Mouse (Mus musculus) small intestine, adult 2 months (tissue): ENCODE measurements at regions not wholly inside any gene's neighbourhood (a gene's known extent, or its start where the extent isn't known, plus 50 kb on each side); places are given as distances from the start of the nearest gene placed in this dataset.

Experiments
- H3K27ac ChIP-seq: fragments of 200-500 bp; 2 replicates; pipeline ENCODE4 v1.5.1; 2012; ENCODE audit warnings: low read depth, low read length, control low read depth, inconsistent platforms; ENCODE audit not compliant: insufficient read depth
- H3K27me3 ChIP-seq: fragments of 200-500 bp; 2 replicates; pipeline ENCODE4 v1.6.1; 2012; ENCODE audit warnings: mild to moderate bottlenecking, moderate library complexity, low read length, inconsistent platforms; ENCODE audit not compliant: control insufficient read depth, insufficient read depth
- H3K36me3 ChIP-seq: fragments of 200-500 bp; 2 replicates; pipeline ENCODE4 v1.6.1; 2012; ENCODE audit warnings: mild to moderate bottlenecking, low read length, control low read depth, inconsistent platforms; ENCODE audit not compliant: control insufficient read depth, insufficient read depth
- H3K4me1 ChIP-seq: fragments of 200-500 bp; 2 replicates; pipeline ENCODE4 v1.6.1; 2012; ENCODE audit warnings: low read length, inconsistent platforms, mixed read lengths; ENCODE audit not compliant: control insufficient read depth, insufficient read depth, insufficient read length
- H3K4me3 ChIP-seq: fragments of 200-500 bp; 2 replicates; pipeline ENCODE4 v1.5.1; 2012; ENCODE audit warnings: low read depth, mild to moderate bottlenecking, control low read depth, inconsistent platforms, low read length, moderate library complexity
- CTCF ChIP-seq: fragments of 200-500 bp; IDR thresholded peaks from 2 replicates; pipeline ENCODE4 v1.5.1; 2012; ENCODE audit warnings: low read depth, mild to moderate bottlenecking, control low read depth, inconsistent platforms, low read length, moderate library complexity, mixed read lengths; ENCODE audit not compliant: insufficient replicate concordance, insufficient read length; ENCODE audit errors: extremely low read depth
- POLR2A ChIP-seq: fragments of 200-500 bp; IDR thresholded peaks from 2 replicates; pipeline ENCODE4 v1.6.1; 2012; ENCODE audit warnings: low read depth, mild to moderate bottlenecking, control low read depth, inconsistent platforms, low read length, moderate library complexity
- WGBS: fragments of 180-500 bp; shearing (Covaris S2); methylation state at CpG from one replicate; pipeline ENCODE4 v1.1.7; 2018; 5-methylcytosine and 5-hydroxymethylcytosine counted together

GRCm38 (mm10) chr9:120628794-120629560, 57.7 kb downstream of the Rpl14 start:
- no peak overlapping the region for H3K27ac ChIP-seq
- H3K4me1 ChIP-seq = no peaks in the 10 kb centered on the region
- no peaks in the 10 kb centered on the region for H3K36me3 ChIP-seq
- 67% methylated on average over 12 of the region's 12 CpGs for WGBS
- H3K4me3 ChIP-seq = no peak overlapping the region
- TF ChIP-seq CTCF (no peak), POLR2A (no peak)
- no peaks in the 10 kb centered on the region for H3K27me3 ChIP-seq

- Histone ChIP-seq H3K27me3 (no peaks in the 10 kb centered on the region), H3K27ac (no peak overlapping the region), H3K4me1 (no peaks in the 10 kb centered on the region), H3K36me3 (no peaks in the 10 kb centered on the region), H3K4me3 (no peak overlapping the region)
- 75% methylated on average over 11 of the region's 11 CpGs for WGBS
- TF ChIP-seq POLR2A = no peak
- no peak for TF ChIP-seq CTCF
Measured at GRCm38 (mm10) chr9:120629609-120630008, 58.4 kb downstream of the Rpl14 start.

GRCm38 (mm10) chr9:120632821-120633220, 61.6 kb downstream of the Rpl14 start:
- H3K4me1 ChIP-seq = no peaks in the 10 kb centered on the region
- no peaks in the 10 kb centered on the region for H3K36me3 ChIP-seq
- H3K27me3 ChIP-seq = no peaks in the 10 kb centered on the region
- H3K27ac ChIP-seq = no peak overlapping the region
- WGBS = 89% methylated on average over 10 of the region's 10 CpGs
- no peak overlapping the region for H3K4me3 ChIP-seq
- no peak for TF ChIP-seq POLR2A
- TF ChIP-seq CTCF = no peak

- H3K4me3 ChIP-seq = no peak overlapping the region
- 87% methylated on average over 4 of the region's 4 CpGs for WGBS
- H3K4me1 ChIP-seq = no peaks in the 10 kb centered on the region
- no peaks in the 10 kb centered on the region for H3K27me3 ChIP-seq
- no peak for TF ChIP-seq POLR2A
- TF ChIP-seq CTCF = no peak
- H3K27ac ChIP-seq = no peak overlapping the region
- H3K36me3 ChIP-seq = no peaks in the 10 kb centered on the region
Measured at GRCm38 (mm10) chr9:120642656-120643055, 71.4 kb downstream of the Rpl14 start.

- no peak for TF ChIP-seq POLR2A
- TF ChIP-seq CTCF = no peak
- no peaks in the 10 kb centered on the region for H3K4me1 ChIP-seq
- no peak overlapping the region for H3K4me3 ChIP-seq
- no peaks in the 10 kb centered on the region for H3K36me3 ChIP-seq
- 76% methylated on average over 3 of the region's 3 CpGs for WGBS
- no peak overlapping the region for H3K27ac ChIP-seq
- no peaks in the 10 kb centered on the region for H3K27me3 ChIP-seq
Measured at GRCm38 (mm10) chr9:120643371-120643770, 72.1 kb downstream of the Rpl14 start.

GRCm38 (mm10) chr9:120645776-120646175, 74.5 kb downstream of the Rpl14 start:
- 96% methylated on average over 10 of the region's 10 CpGs for WGBS
- TF ChIP-seq CTCF (no peak), POLR2A (no peak)
- Histone ChIP-seq H3K4me1 (no peaks in the 10 kb centered on the region), H3K36me3 (no peaks in the 10 kb centered on the region), H3K4me3 (no peak overlapping the region), H3K27ac (no peak overlapping the region), H3K27me3 (no peaks in the 10 kb centered on the region)

GRCm38 (mm10) chr9:120646806-120647667, 75.8 kb downstream of the Rpl14 start:
- H3K27me3 ChIP-seq = no peaks in the 10 kb centered on the region
- no peak overlapping the region for H3K4me3 ChIP-seq
- TF ChIP-seq CTCF = no peak
- TF ChIP-seq POLR2A = no peak
- WGBS = 79% methylated on average over 10 of the region's 10 CpGs
- no peaks in the 10 kb centered on the region for H3K4me1 ChIP-seq
- H3K27ac ChIP-seq = no peak overlapping the region
- H3K36me3 ChIP-seq = no peaks in the 10 kb centered on the region
